Comparison of ENCODE assay signal across 8 mouse cellular contexts in genomic region chr14:51088166-51088969, GRCm38 (mm10). TPM values are rescaled to one million over a fixed set of nuclear protein-coding genes. Genes with fewer than 3 reads are reported as not detected.
DNase-seq lines count a peak whose midpoint lies in the region; ATAC-seq and TF ChIP-seq lines count a peak whose summit lies in the region.

No protein-coding gene starts in this region.

- peaks cover 2% of the 10 kb centered on the region; the same call in 1 of the 2 replicates for H3K4me1 ChIP-seq in embryonic facial prominence, embryonic 11.5 days (ENCODE audit: control insufficient read depth, insufficient read depth, low read length)
- H3K4me1 ChIP-seq in heart, adult 2 months (ENCODE audit: control insufficient read depth, insufficient read depth, low read length): peaks cover 2% of the 10 kb centered on the region; the same call in 1 of the 2 replicates
- H3K4me1 ChIP-seq in kidney, adult 2 months (ENCODE audit: control insufficient read depth, insufficient read depth, low read length): no peaks in the 10 kb centered on the region
- H3K4me1 ChIP-seq in limb, embryonic 11.5 days (ENCODE audit: control insufficient read depth, insufficient read depth, low read length): no peaks in the 10 kb centered on the region
- H3K4me1 ChIP-seq in midbrain, embryonic 12.5 days: peaks cover 17% of the 10 kb centered on the region

- TF ChIP-seq EP300 in heart, adult 2 months (IDR thresholded peaks at IDR 0.05; ENCODE audit: insufficient read depth, low read depth, low read length): no peak

- no peaks in the 10 kb centered on the region for H3K79me2 ChIP-seq in heart, adult 2 months (replicated peaks; ENCODE audit: control insufficient read depth, insufficient read depth, low read length)

- intact Hi-C loops in heart, adult 2 months (cut with DNase I): loop anchor here (1.0 kb wide), 1 partner anchor 23 kb away; no protein-coding TSS in a partner anchor

- H3K9me3 ChIP-seq in embryonic facial prominence, embryonic 11.5 days (replicated peaks; ENCODE audit: control insufficient read depth, low read length): no peaks in the 10 kb centered on the region
- H3K9me3 ChIP-seq in limb, embryonic 11.5 days (ENCODE audit: control insufficient read depth, low read length): no peaks in the 10 kb centered on the region
- no peaks in the 10 kb centered on the region for H3K9me3 ChIP-seq in midbrain, embryonic 12.5 days

- H3K27ac ChIP-seq in embryonic facial prominence, embryonic 11.5 days (replicated peaks; ENCODE audit: low read depth, low read length): no peak overlapping the region; the same call in 1 of the 2 replicates
- H3K27ac ChIP-seq in heart, adult 2 months: peak overlapping the region; percentile 75
- H3K27ac ChIP-seq in kidney, adult 2 months (ENCODE audit: insufficient read depth, low read depth, low read length): peak overlapping the region; percentile 53
- H3K27ac ChIP-seq in limb, embryonic 11.5 days (replicated peaks; ENCODE audit: low read depth, low read length): no peak overlapping the region; the same call in 1 of the 2 replicates
- H3K27ac ChIP-seq in midbrain, embryonic 12.5 days (replicated peaks): peak overlapping the region; percentile 60

- peak overlapping the region; percentile 74 for H3K4me2 ChIP-seq in embryonic facial prominence, embryonic 11.5 days (ENCODE audit: low read depth, low read length)
- H3K4me2 ChIP-seq in limb, embryonic 11.5 days (ENCODE audit: low read depth, severe bottlenecking): peak overlapping the region; percentile 74
- H3K4me2 ChIP-seq in midbrain, embryonic 12.5 days (replicated peaks): peak overlapping the region; percentile 75

- peak; percentile 90 for DNase-seq in 416B (ENCODE audit: low read depth)
- DNase-seq in adrenal gland, postnatal 25 days: peak; percentile 87
- peak; percentile 90 for DNase-seq in embryonic facial prominence, embryonic 11.5 days (ENCODE audit: low spot score)
- DNase-seq in heart, adult 2 months: peak; percentile 90 to 91
- DNase-seq in kidney, adult 2 months: peak; percentile 94
- DNase-seq in limb, embryonic 11.5 days (ENCODE audit: low spot score): peak; percentile 88
- DNase-seq in spleen, adult 12 weeks (ENCODE audit: low spot score): peak; percentile 68

- no peak for TF ChIP-seq POLR2A in heart, adult 2 months (IDR thresholded peaks at IDR 0.05; ENCODE audit: insufficient read depth, low read depth, low read length)
- no peak for TF ChIP-seq POLR2A in kidney, adult 2 months (IDR thresholded peaks at IDR 0.05; ENCODE audit: low read depth, low read length)

- ATAC-seq in embryonic facial prominence, embryonic 11.5 days (replicated peaks; ENCODE audit: insufficient number of reproducible peaks, low FRiP score, low TSS enrichment, low read depth): peak; percentile 45; the same call in 1 of the 2 replicates
- ATAC-seq in limb, embryonic 11.5 days (ENCODE audit: insufficient number of reproducible peaks, low FRiP score, low TSS enrichment, low read depth): peak; percentile 15; the same call in 1 of the 2 replicates
- ATAC-seq in midbrain, embryonic 12.5 days (ENCODE audit: low FRiP score, low read depth): peak; percentile 36

- H3K27me3 ChIP-seq in embryonic facial prominence, embryonic 11.5 days (ENCODE audit: control insufficient read depth, insufficient read depth, low read length): no peaks in the 10 kb centered on the region
- H3K27me3 ChIP-seq in heart, adult 2 months (ENCODE audit: control insufficient read depth, insufficient read depth, low read length): no peaks in the 10 kb centered on the region
- no peaks in the 10 kb centered on the region for H3K27me3 ChIP-seq in kidney, adult 2 months (replicated peaks; ENCODE audit: control insufficient read depth, insufficient read depth, low read length)
- H3K27me3 ChIP-seq in limb, embryonic 11.5 days (ENCODE audit: control insufficient read depth, insufficient read depth, low read length): no peaks in the 10 kb centered on the region
- H3K27me3 ChIP-seq in midbrain, embryonic 12.5 days: peaks cover 38% of the 10 kb centered on the region

- TF ChIP-seq CTCF in heart, adult 2 months (IDR thresholded peaks at IDR 0.05): no peak
- no peak for TF ChIP-seq CTCF in kidney, adult 2 months (conservative IDR thresholded peaks at IDR 0.05; ENCODE audit: insufficient read depth, insufficient read length, low read depth, low read length)

- peak overlapping the region; percentile 61 for H3K9ac ChIP-seq in embryonic facial prominence, embryonic 11.5 days (replicated peaks; ENCODE audit: low read length)
- H3K9ac ChIP-seq in heart, adult 2 months (ENCODE audit: low read depth, low read length): peak overlapping the region; percentile 53
- H3K9ac ChIP-seq in limb, embryonic 11.5 days (ENCODE audit: low read length): 0 out of 2 replicates have a peak overlapping the region, but pooled peaks have one; percentile 59
- peak overlapping the region; percentile 50; the same call in 1 of the 2 replicates for H3K9ac ChIP-seq in midbrain, embryonic 12.5 days (replicated peaks)

- H3K4me3 ChIP-seq in embryonic facial prominence, embryonic 11.5 days (ENCODE audit: low read depth, low read length): peak overlapping the region; percentile 64
- H3K4me3 ChIP-seq in heart, adult 2 months: peak overlapping the region; percentile 76
- H3K4me3 ChIP-seq in kidney, adult 2 months (ENCODE audit: insufficient read depth, low read depth, low read length): peak overlapping the region; percentile 80
- peak overlapping the region; percentile 63 for H3K4me3 ChIP-seq in limb, embryonic 11.5 days (ENCODE audit: low read depth, low read length)
- peak overlapping the region; percentile 64 for H3K4me3 ChIP-seq in midbrain, embryonic 12.5 days

- WGBS in embryonic facial prominence, embryonic 11.5 days: under 1% methylated on average over 23 of the region's 23 CpGs
- under 1% methylated on average over 23 of the region's 23 CpGs for WGBS in heart, adult 2 months
- 6% methylated on average over 23 of the region's 23 CpGs for WGBS in kidney, adult 2 months
- under 1% methylated on average over 23 of the region's 23 CpGs for WGBS in limb, embryonic 11.5 days
- under 1% methylated on average over 23 of the region's 23 CpGs for WGBS in midbrain, embryonic 12.5 days

- no peaks in the 10 kb centered on the region for H3K36me3 ChIP-seq in embryonic facial prominence, embryonic 11.5 days (replicated peaks; ENCODE audit: control insufficient read depth, insufficient read depth, low read depth, low read length)
- H3K36me3 ChIP-seq in heart, adult 2 months (ENCODE audit: control insufficient read depth, insufficient read depth, low read length): no peaks in the 10 kb centered on the region
- H3K36me3 ChIP-seq in kidney, adult 2 months (ENCODE audit: control insufficient read depth, insufficient read depth, low read length): no peaks in the 10 kb centered on the region
- no peaks in the 10 kb centered on the region for H3K36me3 ChIP-seq in limb, embryonic 11.5 days (ENCODE audit: control insufficient read depth, insufficient read depth, low read length)
- no peaks in the 10 kb centered on the region for H3K36me3 ChIP-seq in midbrain, embryonic 12.5 days

RNA-seq across cellular contexts. Expression of gene Rnase4, which starts 2.5 kb away (rescaled TPM):
- 28.7 TPM in 2 replicates for total RNA-seq in adrenal gland, postnatal 25 days (2021)
- 14.4 and 14.7 TPM in 2 replicates for polyA plus RNA-seq in embryonic facial prominence, embryonic 11.5 days (2014; fragmentation: Nextera tagmentation; extraction: Ambion mirVana)
- 10 to 100 TPM; 47.9 to 59.6 TPM for total RNA-seq in heart, adult 2 months (2021)
- 90.9 and 123 TPM in 2 replicates for polyA plus RNA-seq in heart, adult 2 months (2012; rRNA removed)
- 35.1 and 41.2 TPM in 2 replicates for polyA plus RNA-seq in kidney, adult 2 months (2012; rRNA removed)
- 7.1 and 8.8 TPM in 2 replicates for polyA plus RNA-seq in limb, embryonic 11.5 days (2014; fragmentation: Nextera tagmentation; extraction: Ambion mirVana)
- 12.0 and 14.2 TPM in 2 replicates for polyA plus RNA-seq in midbrain, embryonic 12.5 days (2016; fragmentation: Nextera tagmentation; extraction: Ambion mirVana)

RNA-seq across cellular contexts. Expression of gene Ang, which starts 2.6 kb away (rescaled TPM):
- total RNA-seq in adrenal gland, postnatal 25 days (2021): 3.3 and 4.4 TPM in 2 replicates
- polyA plus RNA-seq in embryonic facial prominence, embryonic 11.5 days (2014; fragmentation: Nextera tagmentation; extraction: Ambion mirVana): 2.2 and 2.6 TPM in 2 replicates
- 10 to 100 TPM in 1 of 2 experiments, 1 to 10 TPM in 1; 5.6 to 10.2 TPM for total RNA-seq in heart, adult 2 months (2021)
- 10.8 and 12.1 TPM in 2 replicates for polyA plus RNA-seq in heart, adult 2 months (2012; rRNA removed)
- polyA plus RNA-seq in kidney, adult 2 months (2012; rRNA removed): 4.7 and 5.1 TPM in 2 replicates
- polyA plus RNA-seq in limb, embryonic 11.5 days (2014; fragmentation: Nextera tagmentation; extraction: Ambion mirVana): 1.9 and 2.2 TPM in 2 replicates
- polyA plus RNA-seq in midbrain, embryonic 12.5 days (2016; fragmentation: Nextera tagmentation; extraction: Ambion mirVana): 1.9 and 3.2 TPM in 2 replicates

RNA-seq across cellular contexts. Expression of gene Olfr750, which starts 14.1 kb away (rescaled TPM):
- total RNA-seq in adrenal gland, postnatal 25 days (2021): not detected in 2 replicates
- polyA plus RNA-seq in embryonic facial prominence, embryonic 11.5 days (2014; fragmentation: Nextera tagmentation; extraction: Ambion mirVana): not detected in 2 replicates
- not detected for total RNA-seq in heart, adult 2 months (2021)
- not detected in 2 replicates for polyA plus RNA-seq in heart, adult 2 months (2012; rRNA removed)
- polyA plus RNA-seq in kidney, adult 2 months (2012; rRNA removed): not detected in 2 replicates
- not detected in 2 replicates for polyA plus RNA-seq in limb, embryonic 11.5 days (2014; fragmentation: Nextera tagmentation; extraction: Ambion mirVana)
- 0.03 TPM in 1 of 2 replicates, not detected in the other for polyA plus RNA-seq in midbrain, embryonic 12.5 days (2016; fragmentation: Nextera tagmentation; extraction: Ambion mirVana)

RNA-seq across cellular contexts. Expression of gene Eddm3b, which starts 25.9 kb away (rescaled TPM):
- total RNA-seq in adrenal gland, postnatal 25 days (2021): not detected in 2 replicates
- polyA plus RNA-seq in embryonic facial prominence, embryonic 11.5 days (2014; fragmentation: Nextera tagmentation; extraction: Ambion mirVana): not detected in 2 replicates
- total RNA-seq in heart, adult 2 months (2021): not detected
- not detected in 2 replicates for polyA plus RNA-seq in heart, adult 2 months (2012; rRNA removed)
- 0.42 and 0.64 TPM in 2 replicates for polyA plus RNA-seq in kidney, adult 2 months (2012; rRNA removed)
- polyA plus RNA-seq in limb, embryonic 11.5 days (2014; fragmentation: Nextera tagmentation; extraction: Ambion mirVana): not detected in 2 replicates
- not detected in 2 replicates for polyA plus RNA-seq in midbrain, embryonic 12.5 days (2016; fragmentation: Nextera tagmentation; extraction: Ambion mirVana)

RNA-seq across cellular contexts. Expression of gene Rnase12, which starts 30.9 kb away (rescaled TPM):
- total RNA-seq in adrenal gland, postnatal 25 days (2021): not detected in 2 replicates
- not detected in 2 replicates for polyA plus RNA-seq in embryonic facial prominence, embryonic 11.5 days (2014; fragmentation: Nextera tagmentation; extraction: Ambion mirVana)
- not detected for total RNA-seq in heart, adult 2 months (2021)
- polyA plus RNA-seq in heart, adult 2 months (2012; rRNA removed): not detected in 2 replicates
- polyA plus RNA-seq in kidney, adult 2 months (2012; rRNA removed): not detected in 2 replicates
- polyA plus RNA-seq in limb, embryonic 11.5 days (2014; fragmentation: Nextera tagmentation; extraction: Ambion mirVana): not detected in 2 replicates
- polyA plus RNA-seq in midbrain, embryonic 12.5 days (2016; fragmentation: Nextera tagmentation; extraction: Ambion mirVana): not detected in 2 replicates

Comparison
In these comparisons a context has a peak if more than half of its experiments do, and no peak if none do; other contexts are left out.
1. H3K27ac ChIP-seq: peak in heart, adult 2 months (single experiment), kidney, adult 2 months (single experiment) and midbrain, embryonic 12.5 days (single experiment); none in embryonic facial prominence, embryonic 11.5 days (single experiment) and limb, embryonic 11.5 days (single experiment).
2. Peak in every context shown above with its lines, with median percentiles within 50 percentile points of each other: DNase-seq, ATAC-seq, H3K4me2 ChIP-seq, H3K4me3 ChIP-seq and H3K9ac ChIP-seq.